Mouse (Mus musculus) 3T3-L1 (cell line): ENCODE results near the gene Olfr586.

Experiments
- DNase-seq: peaks from one replicate; pipeline ENCODE4 v3.0.0-alpha.2; 2015; ENCODE audit warnings: low read depth, low spot score

Olfr586 gene

DNA sequence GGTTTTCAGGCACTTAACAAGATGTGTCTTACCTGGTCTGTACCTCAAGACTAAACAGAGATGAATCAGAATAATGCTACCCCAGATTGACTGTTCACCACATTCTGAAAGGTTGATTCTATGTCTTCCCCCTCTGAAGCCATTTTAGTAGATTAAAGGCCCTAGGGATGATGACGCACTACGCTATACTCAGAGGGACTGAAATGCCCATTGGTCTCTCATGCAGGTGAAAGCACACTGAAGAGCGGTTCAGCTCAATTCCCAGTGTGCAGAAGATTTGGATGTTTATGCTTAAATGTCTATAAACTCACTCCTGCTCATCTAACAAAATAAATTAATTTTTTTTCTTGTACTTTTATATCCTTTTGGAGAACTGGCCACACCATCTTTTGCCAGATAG lies at the start of gene Olfr586:
Olfr586 (minus strand) TSS at position 101 of the 400 bp plus-strand sequence.
- DNase-seq = no peak

- DNase-seq = no peak
Measured at GRCm38 (mm10) chr7:103169697-103170096, 44.3 kb upstream of the Olfr586 start.

- no peak for DNase-seq
Measured at GRCm38 (mm10) chr7:103156256-103156655, 30.8 kb upstream of the Olfr586 start, which contains the start of gene Olfr589. Gene Olfr589, minus strand, starts transcription at chr7:103156356.

GRCm38 (mm10) chr7:103140579-103140978 lies 15.1 kb upstream of the Olfr586 start, which contains the start of gene Olfr588-ps1:
Gene Olfr588-ps1, plus strand, starts transcription at chr7:103140879.
- no peak for DNase-seq

- DNase-seq = no peak
Measured at GRCm38 (mm10) chr7:103119406-103119805, 6.0 kb downstream of the Olfr586 start.

GRCm38 (mm10) chr7:103097420-103097819 lies 28.0 kb downstream of the Olfr586 start, which contains the start of gene Olfr585:
Gene Olfr585, plus strand, starts transcription at chr7:103097720.
- DNase-seq = no peak

GRCm38 (mm10) chr7:103081585-103081984 lies 43.9 kb downstream of the Olfr586 start, which contains the start of gene Olfr584:
Gene Olfr584, plus strand, starts transcription at chr7:103081885.
- DNase-seq = no peak
